Mouse (Mus musculus) liver, embryonic 14.5 days (tissue): ENCODE data around the gene Vmn1r196.
"Not testable (repeated sequence)": the region's sequence is repeated elsewhere in the genome, so short reads cannot be mapped to it uniquely, and the experiment has no call there.

Source experiments
- CTCF ChIP-seq: IDR thresholded peaks from 2 replicates; pipeline ENCODE4 v1.5.1; 2016; ENCODE audit warnings: antibody characterized with exemption, low read depth, control low read depth
- EP300 ChIP-seq: IDR thresholded peaks from 2 replicates; pipeline ENCODE4 v1.6.1; 2016; ENCODE audit warnings: antibody characterized with exemption, low read depth

DNA sequence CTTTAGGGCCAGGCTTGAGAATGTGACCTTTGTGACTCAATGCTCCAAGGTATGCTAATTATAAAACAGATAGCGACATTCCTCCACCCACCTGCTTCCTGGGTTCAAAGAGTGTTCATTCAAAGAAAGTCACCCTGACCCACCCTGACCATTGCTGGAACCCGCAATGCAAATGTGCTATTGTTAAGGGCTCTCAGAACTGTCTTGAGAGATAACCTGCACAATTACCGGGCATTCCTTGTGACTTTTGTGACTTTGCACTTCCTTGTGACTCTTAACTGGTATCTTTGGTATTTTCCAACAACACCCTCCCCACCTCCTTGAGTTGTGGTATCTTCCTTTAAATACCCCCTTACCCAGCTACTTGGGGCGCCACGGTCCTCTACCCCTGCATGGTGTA, 18.4 kb downstream of the Vmn1r196 start:
- not testable (repeated sequence) for TF ChIP-seq CTCF, EP300
